ENCODE assay signal across 32 mouse cellular contexts in the genomic region with DNA sequence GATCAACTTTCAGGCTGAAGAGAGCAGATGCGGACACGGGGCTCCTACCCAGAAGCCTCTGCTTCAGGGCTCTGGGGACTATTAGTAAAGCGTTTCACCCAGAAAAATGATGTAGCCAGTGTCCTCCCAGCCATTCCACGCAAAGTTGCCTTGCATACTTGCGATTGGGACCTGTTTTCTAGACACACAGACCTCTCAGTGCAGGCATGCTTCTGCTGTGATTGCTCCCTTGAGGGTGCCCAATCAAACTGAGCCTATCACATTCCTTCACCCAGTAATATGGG. TPM values are rescaled to one million over a fixed set of nuclear protein-coding genes. Genes with fewer than 3 reads are reported as not detected.
DNase-seq lines count a peak whose midpoint lies in the region; ATAC-seq and TF ChIP-seq lines count a peak whose summit lies in the region.
"Had no signal": no experiment of that assay in that cellular context is flagged by ENCODE, and none has a peak within 500 bp of the region (broad histone marks: within the 10 kb centered on the region; RNA-seq: fewer than 3 reads in every experiment).

No protein-coding gene starts in this region.

- H3K9ac ChIP-seq in embryonic facial prominence, embryonic 15.5 days: no peak overlapping the region
- no peak overlapping the region for H3K9ac ChIP-seq in limb, embryonic 14.5 days (ENCODE audit: low read depth, low read length, severe bottlenecking)
- no peak overlapping the region for H3K9ac ChIP-seq in forebrain, embryonic 15.5 days (replicated peaks)
- H3K9ac ChIP-seq: embryonic facial prominence, embryonic 13.5 days; forebrain, postnatal 0 days; heart, embryonic 15.5 days; kidney, embryonic 15.5 days; limb, embryonic 13.5 days; liver, embryonic 13.5 days; midbrain, embryonic 12.5 days; neural tube, embryonic 13.5 days had no signal

- WGBS in embryonic facial prominence, embryonic 15.5 days: 62% methylated on average over 5 of the region's 5 CpGs
- WGBS in embryonic facial prominence, embryonic 10.5 days: 95% methylated on average over 5 of the region's 5 CpGs
- 67% methylated on average over 5 of the region's 5 CpGs for WGBS in limb, embryonic 14.5 days
- WGBS in limb, embryonic 10.5 days: 90% methylated on average over 5 of the region's 5 CpGs
- 87% methylated on average over 5 of the region's 5 CpGs for WGBS in forebrain, embryonic 15.5 days

- no peaks in the 10 kb centered on the region for H3K27me3 ChIP-seq in embryonic facial prominence, embryonic 15.5 days
- H3K27me3 ChIP-seq in embryonic facial prominence, embryonic 10.5 days (replicated peaks; ENCODE audit: low read depth, poor library complexity, severe bottlenecking): no peaks in the 10 kb centered on the region
- H3K27me3 ChIP-seq in limb, embryonic 14.5 days (ENCODE audit: control insufficient read depth, insufficient read depth, low read length): no peaks in the 10 kb centered on the region
- H3K27me3 ChIP-seq in limb, embryonic 10.5 days (ENCODE audit: low read depth, poor library complexity, severe bottlenecking): no peaks in the 10 kb centered on the region
- H3K27me3 ChIP-seq in forebrain, embryonic 15.5 days: no peaks in the 10 kb centered on the region
- H3K27me3 ChIP-seq: embryonic facial prominence, embryonic 13.5 days; heart, embryonic 15.5 days; kidney, embryonic 15.5 days; limb, embryonic 13.5 days; liver, embryonic 13.5 days; megakaryocyte, embryonic 14.5 days; midbrain, embryonic 12.5 days; neural tube, embryonic 13.5 days had no signal

- no peak overlapping the region for H3K4me3 ChIP-seq in embryonic facial prominence, embryonic 15.5 days (replicated peaks)
- H3K4me3 ChIP-seq in embryonic facial prominence, embryonic 10.5 days: no peak overlapping the region
- no peak overlapping the region for H3K4me3 ChIP-seq in limb, embryonic 14.5 days (replicated peaks; ENCODE audit: low read length)
- H3K4me3 ChIP-seq in limb, embryonic 10.5 days: no peak overlapping the region
- no peak overlapping the region for H3K4me3 ChIP-seq in forebrain, embryonic 15.5 days
- H3K4me3 ChIP-seq: embryonic facial prominence, embryonic 13.5 days; erythroblast, embryonic 14.5 days; heart, embryonic 10.5 days; heart, embryonic 15.5 days; kidney, embryonic 15.5 days; limb, embryonic 13.5 days; liver, embryonic 13.5 days; megakaryocyte, embryonic 14.5 days; midbrain, embryonic 12.5 days; neural tube, embryonic 13.5 days had no signal

- H3K27ac ChIP-seq in embryonic facial prominence, embryonic 15.5 days (replicated peaks): 0 out of 2 replicates have a peak overlapping the region, but pooled peaks have one; percentile 65
- no peak overlapping the region for H3K27ac ChIP-seq in embryonic facial prominence, embryonic 10.5 days (replicated peaks)
- H3K27ac ChIP-seq in limb, embryonic 14.5 days (replicated peaks; ENCODE audit: low read depth, low read length): peak overlapping the region; percentile 9; the same call in 1 of the 2 replicates
- no peak overlapping the region for H3K27ac ChIP-seq in limb, embryonic 10.5 days
- no peak overlapping the region for H3K27ac ChIP-seq in forebrain, embryonic 15.5 days (replicated peaks)
- H3K27ac ChIP-seq: embryonic facial prominence, embryonic 13.5 days; heart, embryonic 10.5 days; heart, embryonic 15.5 days; kidney, embryonic 15.5 days; limb, embryonic 13.5 days; liver, embryonic 13.5 days; midbrain, embryonic 12.5 days; neural tube, embryonic 13.5 days had no signal

- TF ChIP-seq POLR2A in limb, embryonic 14.5 days (IDR thresholded peaks at IDR 0.05; ENCODE audit: borderline replicate concordance, extremely low read depth, insufficient read depth, insufficient read length): no peak

- no peaks in the 10 kb centered on the region for H3K4me1 ChIP-seq in embryonic facial prominence, embryonic 15.5 days
- H3K4me1 ChIP-seq in embryonic facial prominence, embryonic 10.5 days: no peaks in the 10 kb centered on the region
- no peaks in the 10 kb centered on the region for H3K4me1 ChIP-seq in limb, embryonic 14.5 days (ENCODE audit: control insufficient read depth, insufficient read depth, low read length)
- H3K4me1 ChIP-seq in limb, embryonic 10.5 days: no peaks in the 10 kb centered on the region
- no peaks in the 10 kb centered on the region for H3K4me1 ChIP-seq in forebrain, embryonic 15.5 days
- H3K4me1 ChIP-seq: embryonic facial prominence, embryonic 13.5 days; heart, embryonic 10.5 days; heart, embryonic 15.5 days; kidney, embryonic 15.5 days; limb, embryonic 13.5 days; liver, embryonic 13.5 days; megakaryocyte, embryonic 14.5 days; midbrain, embryonic 12.5 days; neural tube, embryonic 13.5 days had no signal

- no peak for DNase-seq in embryonic facial prominence, embryonic 10.5 days (ENCODE audit: low spot score)
- peak; percentile 16 for DNase-seq in gastrocnemius, postnatal 25 days
- DNase-seq in gastrocnemius, postnatal 10 days: no peak
- DNase-seq in limb, embryonic 14.5 days (ENCODE audit: low spot score): no peak
- no peak for DNase-seq in limb, embryonic 10.5 days (ENCODE audit: low spot score)
- DNase-seq: cerebellum, adult 11 months; cerebellum, adult 9-10 months; cerebellum, postnatal 36 days; embryo, embryonic 11 days; forebrain, postnatal 0 days; kidney, adult 18-20 months; kidney, postnatal 25 days; liver, embryonic 13.5 days; lung, adult 18-20 months; lung, postnatal 4 days; right cerebral cortex, postnatal 4 days; thymus, adult 2 months; thymus, postnatal 36 days had no signal

- H3K4me2 ChIP-seq in embryonic facial prominence, embryonic 15.5 days (replicated peaks): no peak overlapping the region
- no peak overlapping the region for H3K4me2 ChIP-seq in limb, embryonic 14.5 days (replicated peaks; ENCODE audit: low read depth, low read length, severe bottlenecking)
- H3K4me2 ChIP-seq in forebrain, embryonic 15.5 days (replicated peaks): no peak overlapping the region
- H3K4me2 ChIP-seq: embryonic facial prominence, embryonic 13.5 days; heart, embryonic 15.5 days; kidney, embryonic 15.5 days; limb, embryonic 13.5 days; liver, embryonic 13.5 days; midbrain, embryonic 12.5 days; neural tube, embryonic 13.5 days had no signal

- H3K36me3 ChIP-seq in embryonic facial prominence, embryonic 15.5 days: no peaks in the 10 kb centered on the region
- no peaks in the 10 kb centered on the region for H3K36me3 ChIP-seq in embryonic facial prominence, embryonic 10.5 days (replicated peaks)
- H3K36me3 ChIP-seq in limb, embryonic 14.5 days (ENCODE audit: control insufficient read depth, insufficient read depth, low read length): no peaks in the 10 kb centered on the region
- no peaks in the 10 kb centered on the region for H3K36me3 ChIP-seq in limb, embryonic 10.5 days
- H3K36me3 ChIP-seq in forebrain, embryonic 15.5 days: no peaks in the 10 kb centered on the region
- H3K36me3 ChIP-seq: embryonic facial prominence, embryonic 13.5 days; heart, embryonic 10.5 days; heart, embryonic 15.5 days; kidney, embryonic 15.5 days; limb, embryonic 13.5 days; liver, embryonic 13.5 days; midbrain, embryonic 12.5 days; neural tube, embryonic 13.5 days had no signal

- no peaks in the 10 kb centered on the region for H3K9me3 ChIP-seq in embryonic facial prominence, embryonic 15.5 days (replicated peaks)
- H3K9me3 ChIP-seq in embryonic facial prominence, embryonic 10.5 days: no peaks in the 10 kb centered on the region
- H3K9me3 ChIP-seq in limb, embryonic 14.5 days (ENCODE audit: control insufficient read depth, low read length): no peaks in the 10 kb centered on the region
- H3K9me3 ChIP-seq in limb, embryonic 10.5 days (replicated peaks): no peaks in the 10 kb centered on the region
- H3K9me3 ChIP-seq in forebrain, embryonic 15.5 days: no peaks in the 10 kb centered on the region
- H3K9me3 ChIP-seq: embryonic facial prominence, embryonic 13.5 days; heart, embryonic 10.5 days; heart, embryonic 15.5 days; kidney, embryonic 15.5 days; limb, embryonic 13.5 days; liver, embryonic 13.5 days; megakaryocyte, embryonic 14.5 days; midbrain, embryonic 12.5 days; neural tube, embryonic 13.5 days had no signal

- ATAC-seq in embryonic facial prominence, embryonic 15.5 days (ENCODE audit: insufficient number of reproducible peaks, low FRiP score, low TSS enrichment, low read depth): no peak
- ATAC-seq in limb, embryonic 14.5 days (ENCODE audit: low FRiP score, low read depth): no peak; the same call in 1 of the 2 replicates
- ATAC-seq in forebrain, embryonic 15.5 days (replicated peaks): no peak
- ATAC-seq: forebrain, postnatal 0 days; hindbrain, embryonic 16.5 days; lung, postnatal 0 days had no signal

RNA-seq across cellular contexts. Expression of a gene that starts 42.0 kb away (rescaled TPM):
- 8.4 and 8.7 TPM in 2 replicates for polyA plus RNA-seq in embryonic facial prominence, embryonic 15.5 days (2015; fragmentation: Nextera tagmentation; extraction: Ambion mirVana)
- polyA plus RNA-seq in embryonic facial prominence, embryonic 10.5 days (2016; fragmentation: Nextera tagmentation; extraction: Ambion mirVana): 0.31 and 0.35 TPM in 2 replicates
- total RNA-seq in gastrocnemius, postnatal 25 days (2021): 10 to 100 TPM; 17.5 to 23.2 TPM
- 10 to 100 TPM; 36.6 to 36.8 TPM for total RNA-seq in gastrocnemius, postnatal 10 days (2021)
- 8.9 and 9.3 TPM in 2 replicates for polyA plus RNA-seq in limb, embryonic 14.5 days (2012; rRNA removed)
- polyA plus RNA-seq in limb, embryonic 14.5 days (2014; fragmentation: Nextera tagmentation; extraction: Ambion mirVana): 9.3 TPM in 2 replicates
- polyA plus RNA-seq in limb, embryonic 10.5 days (2016; fragmentation: Nextera tagmentation; extraction: Ambion mirVana): 0.51 TPM in 1 of 2 replicates, not detected in the other
- polyA plus RNA-seq in forebrain, embryonic 15.5 days (2015; fragmentation: Nextera tagmentation; extraction: Ambion mirVana): 0.08 and 0.10 TPM in 2 replicates
- total RNA-seq: MEL had no signal

Comparison
In these comparisons a context has a peak if more than half of its experiments do, and no peak if none do; other contexts are left out.
1. H3K27ac ChIP-seq: peak in embryonic facial prominence, embryonic 15.5 days (single experiment) and limb, embryonic 14.5 days (single experiment); none in embryonic facial prominence, embryonic 10.5 days (single experiment), limb, embryonic 10.5 days (single experiment) and forebrain, embryonic 15.5 days (single experiment).